Mouse (Mus musculus): ENCODE measurements around the gene Banp. TPM values are rescaled to one million over a fixed set of nuclear protein-coding genes. Genes with fewer than 3 reads are reported as not detected.

Gene Banp
- polyA plus RNA-seq, 1 experiment from 2014 or later: 43.3 TPM

DNA sequence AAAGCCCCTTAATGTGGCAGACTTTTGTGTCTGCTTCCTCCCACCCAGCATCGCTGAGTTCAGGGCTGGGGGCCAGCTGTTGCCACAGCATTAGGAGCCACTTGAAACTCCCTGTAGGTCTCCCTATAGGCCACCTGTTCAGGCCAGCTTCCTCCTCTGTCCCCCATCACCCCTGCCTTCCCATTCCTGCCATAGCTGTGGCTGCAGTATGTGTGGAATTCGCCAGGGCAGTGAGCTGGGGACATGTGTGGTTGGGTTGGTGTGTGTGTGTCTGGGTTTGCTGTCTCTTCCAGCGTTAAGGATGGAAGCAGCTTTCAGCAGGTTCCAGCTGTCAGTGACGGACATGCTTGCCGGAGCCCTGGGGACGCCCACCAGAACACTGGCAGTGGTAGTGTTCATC is 86.8 kb downstream of the Banp start:
- H3K27me3 ChIP-seq: no peaks in the 10 kb centered on the region
- H3K4me1 ChIP-seq: peaks cover 21% of the 10 kb centered on the region
- H3K27ac ChIP-seq: no peak overlapping the region
- no peak for ATAC-seq (replicated peaks; ENCODE audit: low FRiP score)
- no peaks in the 10 kb centered on the region for H3K9me3 ChIP-seq (replicated peaks)
- H3K36me3 ChIP-seq: no peaks in the 10 kb centered on the region
- H3K9ac ChIP-seq: no peak overlapping the region
- H3K4me3 ChIP-seq (replicated peaks): no peak overlapping the region
- H3K4me2 ChIP-seq: no peak overlapping the region
- WGBS: 78% methylated on average over 6 of the region's 6 CpGs

DNA sequence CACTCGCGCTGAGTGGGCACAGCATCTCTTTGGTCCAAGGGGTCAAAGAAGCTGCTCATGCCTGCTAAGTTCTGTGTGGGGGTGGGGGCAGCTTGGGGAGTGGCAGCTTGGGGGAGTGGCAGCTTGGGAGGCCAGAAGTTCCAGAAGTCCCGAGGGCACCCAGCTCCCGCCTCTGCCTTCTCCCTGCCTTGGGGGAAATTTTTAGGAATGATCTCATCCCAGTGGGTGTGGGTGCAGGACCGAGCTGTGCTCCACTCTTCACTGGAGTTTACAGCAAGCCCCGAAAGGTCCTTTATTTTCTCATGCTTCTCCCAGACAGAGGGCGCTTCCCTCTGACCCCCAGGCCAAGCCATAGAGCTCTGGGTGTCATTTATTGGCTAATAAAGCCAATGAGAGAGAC is 87.7 kb downstream of the Banp start:
- H3K27me3 ChIP-seq: no peaks in the 10 kb centered on the region
- no peak overlapping the region for H3K4me2 ChIP-seq
- H3K4me1 ChIP-seq: peaks cover 16% of the 10 kb centered on the region
- no peaks in the 10 kb centered on the region for H3K36me3 ChIP-seq
- ATAC-seq (replicated peaks; ENCODE audit: low FRiP score): no peak
- H3K9ac ChIP-seq: no peak overlapping the region
- H3K27ac ChIP-seq: no peak overlapping the region
- WGBS: 50% methylated on average over 7 of the region's 7 CpGs
- H3K9me3 ChIP-seq (replicated peaks): no peaks in the 10 kb centered on the region
- no peak overlapping the region for H3K4me3 ChIP-seq (replicated peaks)

DNA sequence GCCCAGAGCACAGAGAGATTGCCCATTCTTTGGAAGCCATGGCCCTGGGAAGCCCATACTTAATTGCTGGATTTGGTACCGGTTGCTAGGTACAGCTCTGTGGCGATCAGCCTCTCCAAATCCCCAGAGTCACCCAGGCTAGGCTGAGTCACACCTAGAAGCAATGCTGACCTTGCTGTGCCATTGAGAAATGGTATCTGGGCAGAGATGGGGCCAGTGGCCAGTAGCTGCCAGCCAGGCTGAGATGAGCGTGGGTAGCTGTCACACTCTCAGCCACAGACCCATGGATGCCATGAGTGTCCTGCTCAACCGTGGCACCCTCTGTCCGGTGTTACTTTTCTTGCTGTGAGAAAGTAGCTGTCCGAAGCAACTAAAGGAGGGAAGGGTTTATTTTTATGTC is 88.5 kb downstream of the Banp start:
- no peak overlapping the region for H3K4me2 ChIP-seq
- no peaks in the 10 kb centered on the region for H3K36me3 ChIP-seq
- no peak overlapping the region for H3K9ac ChIP-seq
- WGBS: 92% methylated on average over 6 of the region's 6 CpGs
- no peak for ATAC-seq (replicated peaks; ENCODE audit: low FRiP score)
- no peak overlapping the region for H3K4me3 ChIP-seq (replicated peaks)
- H3K27me3 ChIP-seq: peaks cover 5% of the 10 kb centered on the region; the same call in 1 of the 2 replicates
- H3K4me1 ChIP-seq: peaks cover 14% of the 10 kb centered on the region
- no peak overlapping the region for H3K27ac ChIP-seq
- no peaks in the 10 kb centered on the region for H3K9me3 ChIP-seq (replicated peaks)

DNA sequence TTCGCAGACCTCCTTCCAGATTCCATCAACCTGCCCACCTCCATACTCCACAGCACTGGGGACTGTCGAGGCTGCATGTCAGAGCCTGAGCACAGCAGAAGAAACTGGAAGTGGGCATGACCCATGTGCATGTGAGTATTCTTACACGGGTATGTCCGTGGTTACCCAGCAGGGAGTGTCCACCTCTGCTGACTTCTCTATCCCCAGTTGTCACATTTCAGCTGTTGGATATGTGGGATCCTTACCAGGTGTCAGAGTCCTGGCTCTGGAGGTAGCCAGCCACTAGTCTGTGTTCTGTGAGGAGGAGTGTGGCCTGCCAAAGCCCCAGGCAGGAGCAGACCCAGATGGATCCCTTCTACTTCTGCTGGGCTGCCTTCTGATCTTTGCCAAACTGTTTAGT is 89.9 kb downstream of the Banp start:
- Histone ChIP-seq H3K4me3 (replicated peaks) (no peak overlapping the region), H3K9me3 (replicated peaks) (no peaks in the 10 kb centered on the region), H3K36me3 (no peaks in the 10 kb centered on the region), H3K4me1 (peaks cover 16% of the 10 kb centered on the region), H3K27me3 (peaks cover 5% of the 10 kb centered on the region; the same call in 1 of the 2 replicates), H3K9ac (no peak overlapping the region), H3K4me2 (no peak overlapping the region), H3K27ac (no peak overlapping the region)
- no peak for ATAC-seq (replicated peaks; ENCODE audit: low FRiP score)
- WGBS: 71% methylated on average over 4 of the region's 4 CpGs

DNA sequence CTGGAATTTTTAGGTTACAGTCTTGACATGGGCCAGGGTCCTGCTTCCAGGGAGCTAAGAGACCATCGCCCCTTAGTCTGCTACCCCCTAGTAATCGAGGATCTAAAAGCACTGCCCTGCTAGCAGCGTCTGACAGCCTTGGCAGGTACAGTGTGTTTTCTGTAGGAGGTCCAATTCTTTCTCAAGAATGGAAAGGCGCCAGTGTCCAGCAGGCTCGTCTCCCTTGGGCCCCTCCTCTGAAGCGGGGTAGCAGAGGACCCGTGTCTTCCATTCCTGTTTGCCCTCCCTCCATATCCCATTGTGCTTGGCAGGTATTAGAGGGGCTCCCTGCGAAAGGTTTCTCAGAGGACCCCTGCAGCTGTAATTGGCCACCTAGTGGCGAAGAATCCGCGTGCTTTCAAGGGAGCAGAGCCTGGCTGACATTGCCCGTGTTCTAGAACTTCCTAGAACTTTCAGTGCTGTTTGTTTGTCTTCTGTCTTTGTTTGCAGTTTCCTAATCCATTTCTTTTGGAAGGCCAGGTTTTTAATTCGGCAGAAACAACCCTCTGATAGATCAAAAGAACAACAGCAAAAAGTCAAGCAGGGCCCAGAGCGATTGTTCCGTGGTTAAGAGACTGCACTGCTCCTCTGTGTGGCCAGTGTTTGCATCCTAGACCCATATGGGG is 97.8 kb downstream of the Banp start:
- no peak for ATAC-seq (replicated peaks; ENCODE audit: low FRiP score)
- H3K9ac ChIP-seq: no peak overlapping the region
- H3K4me1 ChIP-seq: peaks cover 10% of the 10 kb centered on the region; the same call in 1 of the 2 replicates
- 66% methylated on average over 15 of the region's 15 CpGs for WGBS
- H3K4me2 ChIP-seq: no peak overlapping the region
- H3K9me3 ChIP-seq (replicated peaks): no peaks in the 10 kb centered on the region
- no peak overlapping the region for H3K27ac ChIP-seq
- no peak overlapping the region for H3K4me3 ChIP-seq (replicated peaks)
- no peaks in the 10 kb centered on the region for H3K36me3 ChIP-seq
- peaks cover 5% of the 10 kb centered on the region for H3K27me3 ChIP-seq

DNA sequence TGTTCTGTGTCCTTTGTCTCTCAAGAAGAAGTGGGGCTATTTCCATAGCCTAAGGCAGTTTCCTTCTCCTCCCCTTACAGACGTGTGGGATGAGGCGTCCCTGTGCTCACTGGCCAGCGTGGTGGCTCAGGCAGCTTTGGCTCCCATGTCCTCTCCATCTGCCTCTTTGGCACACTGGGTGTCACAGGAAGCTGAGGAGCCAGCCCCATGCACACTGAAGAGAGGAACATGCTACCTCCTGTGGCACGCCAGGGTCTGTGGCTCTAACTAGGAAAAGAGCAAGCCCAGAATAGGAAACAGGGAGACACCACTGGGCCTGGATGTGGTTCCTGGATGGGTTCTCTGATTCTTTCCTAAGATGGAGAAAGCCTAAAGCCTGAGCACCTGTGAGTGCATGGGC is 99.7 kb downstream of the Banp start:
- Histone ChIP-seq H3K36me3 (no peaks in the 10 kb centered on the region), H3K27ac (no peak overlapping the region), H3K9me3 (replicated peaks) (no peaks in the 10 kb centered on the region), H3K9ac (no peak overlapping the region), H3K27me3 (no peaks in the 10 kb centered on the region; the same call in 1 of the 2 replicates), H3K4me1 (peaks cover 4% of the 10 kb centered on the region; the same call in 1 of the 2 replicates), H3K4me2 (no peak overlapping the region), H3K4me3 (replicated peaks) (no peak overlapping the region)
- 83% methylated on average over 4 of the region's 4 CpGs for WGBS
- no peak for ATAC-seq (replicated peaks; ENCODE audit: low FRiP score)

DNA sequence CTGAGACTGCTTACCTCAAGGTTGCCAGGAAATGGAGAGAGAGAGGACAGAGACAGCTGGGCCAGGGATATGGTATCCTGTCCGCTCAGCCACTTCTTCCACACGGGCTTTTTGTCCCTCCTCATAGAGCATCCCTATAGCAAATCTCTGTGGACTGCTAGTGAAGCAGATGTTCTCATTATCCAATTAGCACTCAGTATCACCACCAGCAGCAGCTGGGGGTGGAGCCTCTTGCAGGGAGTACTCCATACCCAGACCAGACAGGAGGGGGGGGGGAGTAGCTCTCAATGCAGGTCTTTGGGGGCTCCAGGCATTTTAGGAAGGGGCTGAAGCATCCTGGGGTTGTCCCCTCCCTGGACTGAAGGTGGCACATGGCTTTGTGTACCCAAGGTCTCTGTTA is 100.4 kb downstream of the Banp start:
- Histone ChIP-seq H3K4me2 (no peak overlapping the region), H3K27me3 (no peaks in the 10 kb centered on the region; the same call in 1 of the 2 replicates), H3K4me1 (peaks cover 7% of the 10 kb centered on the region), H3K36me3 (no peaks in the 10 kb centered on the region), H3K9me3 (replicated peaks) (no peaks in the 10 kb centered on the region), H3K4me3 (replicated peaks) (no peak overlapping the region), H3K9ac (no peak overlapping the region), H3K27ac (no peak overlapping the region)
- no peak for ATAC-seq (replicated peaks; ENCODE audit: low FRiP score)
- 63% methylated on average over 2 of the region's 2 CpGs for WGBS

DNA sequence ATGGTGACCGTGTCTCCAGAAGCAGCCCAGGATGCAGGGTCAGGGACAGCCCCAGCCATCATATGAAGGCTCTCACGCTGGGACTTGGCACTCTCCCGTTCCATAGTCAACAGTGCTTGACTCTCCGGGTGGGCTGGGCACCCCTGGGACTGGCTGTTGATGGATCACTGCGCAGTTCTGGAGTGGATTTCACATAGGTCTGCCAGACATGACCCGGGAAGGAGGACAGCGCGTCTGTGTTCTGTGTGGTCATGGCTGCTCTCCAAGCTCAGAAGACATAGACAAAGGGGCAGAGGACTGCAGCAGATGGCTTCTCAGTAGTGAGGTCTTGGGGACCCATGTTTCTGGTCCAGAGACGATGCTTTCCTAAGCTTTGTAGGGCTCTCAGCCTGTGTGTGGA is 101.1 kb downstream of the Banp start:
- H3K4me1 ChIP-seq: peaks cover 11% of the 10 kb centered on the region
- H3K27me3 ChIP-seq: no peaks in the 10 kb centered on the region; the same call in 1 of the 2 replicates
- H3K36me3 ChIP-seq: no peaks in the 10 kb centered on the region
- no peak for ATAC-seq (replicated peaks; ENCODE audit: low FRiP score)
- WGBS: 90% methylated on average over 9 of the region's 9 CpGs
- H3K4me2 ChIP-seq: no peak overlapping the region
- no peak overlapping the region for H3K9ac ChIP-seq
- H3K4me3 ChIP-seq (replicated peaks): no peak overlapping the region
- no peaks in the 10 kb centered on the region for H3K9me3 ChIP-seq (replicated peaks)
- no peak overlapping the region for H3K27ac ChIP-seq

DNA sequence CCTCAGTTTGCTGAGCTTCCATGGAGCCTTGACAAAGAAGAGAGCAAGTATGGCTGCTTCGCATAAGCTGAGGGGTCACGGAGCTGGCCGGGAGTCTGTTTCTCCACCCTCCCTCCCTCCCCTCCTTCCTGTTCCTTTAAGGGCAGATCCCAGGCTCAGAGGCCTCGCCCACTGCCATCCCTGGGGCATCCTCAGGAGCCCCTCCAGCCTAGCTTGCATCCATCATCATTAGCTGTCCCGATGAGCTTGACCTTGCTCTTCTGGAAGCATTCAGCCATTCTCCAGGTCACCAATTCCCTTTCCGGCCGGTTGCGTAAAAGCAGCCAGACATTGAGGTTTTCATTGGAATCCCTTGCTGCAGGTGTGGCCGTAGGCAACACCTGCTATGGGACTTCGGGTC is 105.8 kb downstream of the Banp start:
- Histone ChIP-seq H3K9ac (no peak overlapping the region), H3K4me1 (peaks cover 38% of the 10 kb centered on the region), H3K27me3 (no peaks in the 10 kb centered on the region; the same call in 1 of the 2 replicates), H3K9me3 (replicated peaks) (no peaks in the 10 kb centered on the region), H3K36me3 (no peaks in the 10 kb centered on the region), H3K27ac (peak overlapping the region; percentile 46; the same call in 1 of the 2 replicates), H3K4me2 (0 out of 2 replicates have a peak overlapping the region, but pooled peaks have one; percentile 7), H3K4me3 (replicated peaks) (no peak overlapping the region)
- no peak for ATAC-seq (replicated peaks; ENCODE audit: low FRiP score)
- WGBS: 26% methylated on average over 10 of the region's 10 CpGs

DNA sequence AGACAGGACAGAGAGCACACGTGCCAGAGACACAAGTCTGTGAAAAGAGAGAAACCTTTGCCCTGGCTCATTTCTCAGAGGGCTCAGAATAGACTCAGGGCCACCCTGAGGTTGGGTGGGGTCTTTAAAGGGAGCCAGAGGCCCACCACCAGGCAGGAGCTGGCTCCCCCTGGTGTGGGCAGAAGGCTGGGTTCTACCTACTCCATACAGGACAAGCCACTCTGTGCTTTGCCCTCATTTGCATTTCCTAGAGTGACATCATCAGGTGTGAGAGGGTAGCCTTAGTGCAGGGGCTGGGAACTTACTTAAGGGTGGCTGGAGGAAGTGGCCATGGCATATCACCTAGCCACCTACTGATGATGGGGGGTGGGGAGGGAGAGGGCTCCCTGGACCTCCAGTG is 106.6 kb downstream of the Banp start:
- 14% methylated on average over 1 of the region's 1 CpGs for WGBS
- Histone ChIP-seq H3K9me3 (replicated peaks) (no peaks in the 10 kb centered on the region), H3K36me3 (no peaks in the 10 kb centered on the region), H3K9ac (no peak overlapping the region), H3K4me2 (no peak overlapping the region), H3K4me1 (peaks cover 38% of the 10 kb centered on the region), H3K4me3 (replicated peaks) (no peak overlapping the region), H3K27me3 (no peaks in the 10 kb centered on the region; the same call in 1 of the 2 replicates), H3K27ac (peak overlapping the region; percentile 46)
- ATAC-seq (replicated peaks; ENCODE audit: low FRiP score): peak; percentile 54

DNA sequence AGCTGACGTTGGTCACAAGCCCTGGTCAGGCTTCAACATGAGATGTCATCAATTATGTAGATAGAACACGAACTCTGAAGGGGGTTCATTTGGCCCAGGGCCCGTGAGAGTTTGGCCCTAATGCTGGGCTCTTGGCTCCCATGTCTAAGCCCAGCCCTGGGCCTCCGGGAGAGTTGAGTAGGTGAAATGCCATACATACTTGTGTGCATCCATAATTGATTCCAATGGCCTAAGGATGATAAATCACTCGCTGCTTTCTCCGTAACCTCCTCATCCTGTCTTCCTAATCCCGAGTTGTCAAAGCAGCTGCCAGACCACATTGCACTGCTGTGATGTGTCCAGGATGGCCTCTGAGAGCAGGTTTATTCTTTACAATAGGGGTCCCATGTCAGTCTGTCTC is 107.3 kb downstream of the Banp start:
- 0 out of 2 replicates have a peak, but pooled peaks have one; percentile 43 for ATAC-seq (replicated peaks; ENCODE audit: low FRiP score)
- Histone ChIP-seq H3K9ac (no peak overlapping the region), H3K36me3 (no peaks in the 10 kb centered on the region), H3K27ac (peak overlapping the region; percentile 25; the same call in 1 of the 2 replicates), H3K4me2 (no peak overlapping the region), H3K27me3 (no peaks in the 10 kb centered on the region; the same call in 1 of the 2 replicates), H3K4me1 (peaks cover 38% of the 10 kb centered on the region), H3K4me3 (replicated peaks) (no peak overlapping the region), H3K9me3 (replicated peaks) (no peaks in the 10 kb centered on the region)
- WGBS: 43% methylated on average over 7 of the region's 7 CpGs

DNA sequence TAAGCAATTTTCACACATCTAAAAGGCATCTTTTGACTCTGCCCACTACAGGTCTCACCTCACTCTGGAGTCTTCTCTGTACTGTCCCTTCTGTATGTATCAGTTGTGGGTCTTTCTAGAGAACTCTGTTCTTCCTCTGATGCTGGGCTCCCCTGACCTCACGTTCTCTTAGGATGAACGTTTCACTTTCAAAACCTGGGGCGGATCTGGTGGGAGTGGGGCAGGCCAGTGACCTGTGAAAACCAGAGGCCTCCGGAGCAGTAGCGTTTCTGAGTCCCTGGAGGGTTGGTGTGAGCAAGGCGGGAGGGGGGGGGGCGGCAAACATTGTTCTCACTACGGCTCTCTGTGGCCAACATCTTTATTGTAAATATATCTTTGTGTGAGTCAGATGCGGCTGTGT is 109.0 kb downstream of the Banp start:
- H3K9ac ChIP-seq: no peak overlapping the region
- WGBS: 37% methylated on average over 9 of the region's 9 CpGs
- peaks cover 38% of the 10 kb centered on the region for H3K4me1 ChIP-seq
- no peak overlapping the region for H3K4me3 ChIP-seq (replicated peaks)
- no peak overlapping the region for H3K4me2 ChIP-seq
- H3K27me3 ChIP-seq: no peaks in the 10 kb centered on the region
- no peak for ATAC-seq (replicated peaks; ENCODE audit: low FRiP score)
- H3K36me3 ChIP-seq: no peaks in the 10 kb centered on the region
- H3K27ac ChIP-seq: no peak overlapping the region
- H3K9me3 ChIP-seq (replicated peaks): no peaks in the 10 kb centered on the region

DNA sequence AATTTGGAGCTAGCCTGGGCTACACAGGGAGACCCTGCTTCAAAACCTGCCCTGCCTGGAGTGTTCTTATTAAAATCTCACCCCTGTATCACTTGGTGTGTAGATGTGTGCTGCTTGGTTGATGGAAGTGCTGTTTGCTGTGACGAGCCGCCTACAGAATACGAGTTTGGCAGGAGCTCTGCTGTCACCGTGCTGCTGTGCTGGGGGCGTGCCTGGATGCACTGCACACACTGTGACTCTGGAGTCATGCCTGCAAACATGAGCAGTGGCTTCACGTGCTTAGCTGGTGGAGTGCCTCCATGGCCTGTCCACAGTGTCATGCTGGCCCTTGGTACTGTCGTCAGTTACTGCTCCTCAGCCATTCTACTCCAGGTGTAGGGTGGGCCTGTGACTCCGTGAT is 109.4 kb downstream of the Banp start:
- no peak overlapping the region for H3K9ac ChIP-seq
- no peak overlapping the region for H3K27ac ChIP-seq
- no peak overlapping the region for H3K4me3 ChIP-seq (replicated peaks)
- H3K27me3 ChIP-seq: no peaks in the 10 kb centered on the region
- WGBS: 68% methylated on average over 8 of the region's 8 CpGs
- no peak overlapping the region for H3K4me2 ChIP-seq
- H3K36me3 ChIP-seq: no peaks in the 10 kb centered on the region
- H3K4me1 ChIP-seq: peaks cover 38% of the 10 kb centered on the region
- no peak for ATAC-seq (replicated peaks; ENCODE audit: low FRiP score)
- H3K9me3 ChIP-seq (replicated peaks): no peaks in the 10 kb centered on the region

Data from kidney, embryonic 15.5 days (tissue).